Mouse (Mus musculus): Measurements from ENCODE around the gene Timp4. TPM values are rescaled to one million over a fixed set of nuclear protein-coding genes. Genes with fewer than 3 reads are reported as not detected.

The Timp4 gene
- polyA plus RNA-seq, 1 experiment from 2014 or later: 34.2 TPM

Other genes with a start within 250 kb of the Timp4 start
- 46.7 and 48.6 TPM in 2 replicates for gene Tamm41, start 214.3 kb downstream of the Timp4 start, polyA plus RNA-seq (2015; fragmentation: Nextera tagmentation; extraction: Ambion mirVana)
- 55.9 and 69.7 TPM in 2 replicates for gene Syn2, start 117.3 kb downstream of the Timp4 start, polyA plus RNA-seq (2015; fragmentation: Nextera tagmentation; extraction: Ambion mirVana)
- gene Gm17482, start 24.9 kb downstream of the Timp4 start, polyA plus RNA-seq (2015; fragmentation: Nextera tagmentation; extraction: Ambion mirVana): not detected in 2 replicates
- gene Pparg, start 108.7 kb upstream of the Timp4 start, polyA plus RNA-seq (2015; fragmentation: Nextera tagmentation; extraction: Ambion mirVana): 0.41 and 0.55 TPM in 2 replicates